8 mouse cellular contexts compared by ENCODE assay signal in genomic region chr6:116056676-116057264, GRCm38 (mm10).
DNase-seq lines count a peak whose midpoint lies in the region; TF ChIP-seq lines count a peak whose summit lies in the region.

No protein-coding gene starts in this region.

- TF ChIP-seq CTCF in kidney, adult 2 months (conservative IDR thresholded peaks at IDR 0.05; ENCODE audit: insufficient read depth, insufficient read length, low read depth, low read length): no peak

- peak overlapping the region; percentile 29; the same call in 1 of the 2 replicates for H3K4me3 ChIP-seq in forebrain, embryonic 10.5 days
- no peak overlapping the region for H3K4me3 ChIP-seq in kidney, adult 2 months (ENCODE audit: insufficient read depth, low read depth, low read length)

- H3K27me3 ChIP-seq in forebrain, embryonic 10.5 days (ENCODE audit: poor library complexity, severe bottlenecking): no peaks in the 10 kb centered on the region
- H3K27me3 ChIP-seq in kidney, adult 2 months (replicated peaks; ENCODE audit: control insufficient read depth, insufficient read depth, low read length): no peaks in the 10 kb centered on the region

- H3K4me1 ChIP-seq in forebrain, embryonic 10.5 days: peaks cover 23% of the 10 kb centered on the region
- H3K4me1 ChIP-seq in kidney, adult 2 months (ENCODE audit: control insufficient read depth, insufficient read depth, low read length): peaks cover 13% of the 10 kb centered on the region

- intact Hi-C loops in left cerebral cortex, postnatal 36 days (cut with DNase I): loop anchor here (1.0 kb wide), 1 partner anchor 13 kb away; no protein-coding TSS in a partner anchor

- peak overlapping the region; percentile 45 for H3K27ac ChIP-seq in forebrain, embryonic 10.5 days
- no peak overlapping the region for H3K27ac ChIP-seq in kidney, adult 2 months (ENCODE audit: insufficient read depth, low read depth, low read length)

- WGBS in forebrain, embryonic 10.5 days: 17% methylated on average over 13 of the region's 13 CpGs
- WGBS in kidney, adult 2 months: 41% methylated on average over 13 of the region's 13 CpGs

- TF ChIP-seq POLR2A in kidney, adult 2 months (IDR thresholded peaks at IDR 0.05; ENCODE audit: low read depth, low read length): no peak

- H3K36me3 ChIP-seq in forebrain, embryonic 10.5 days (replicated peaks): no peaks in the 10 kb centered on the region
- H3K36me3 ChIP-seq in kidney, adult 2 months (ENCODE audit: control insufficient read depth, insufficient read depth, low read length): no peaks in the 10 kb centered on the region

- H3K9me3 ChIP-seq in forebrain, embryonic 10.5 days: no peaks in the 10 kb centered on the region

- peak; percentile 34 for DNase-seq in thymus, postnatal 4 days
- no peak for DNase-seq in thymus, adult 18-20 months
- DNase-seq in forebrain, embryonic 10.5 days (ENCODE audit: extremely low spot score, low spot score): peak; percentile 24
- peak; percentile 45 for DNase-seq in kidney, adult 2 months
- DNase-seq in left cerebral cortex, postnatal 36 days (ENCODE audit: low spot score in 2 of 2): peak; percentile 59 to 71
- peak; percentile 48 for DNase-seq in right cerebral cortex, postnatal 14 days
- DNase-seq in spleen, postnatal 36 days (ENCODE audit: low spot score in 2 of 2): no peak
- no peak for DNase-seq in spleen, postnatal 4 days (ENCODE audit: low spot score in 2 of 2)

Comparison
In these comparisons a context has a peak if more than half of its experiments do, and no peak if none do; other contexts are left out.
1. DNase-seq: peak in thymus, postnatal 4 days (single experiment), forebrain, embryonic 10.5 days (single experiment), kidney, adult 2 months (single experiment), left cerebral cortex, postnatal 36 days (2 of 2) and right cerebral cortex, postnatal 14 days (single experiment); none in thymus, adult 18-20 months (0 of 2), spleen, postnatal 36 days (0 of 2) and spleen, postnatal 4 days (0 of 2).